Mouse (Mus musculus) cortical plate, adult 2 months (tissue): ENCODE results near the gene Sfn.

ENCODE experiments used
- CTCF ChIP-seq: fragments of 200-500 bp; IDR thresholded peaks from 2 replicates; pipeline ENCODE4 v1.5.1; 2011; ENCODE audit warnings: mild to moderate bottlenecking, control low read depth, low read length; ENCODE audit not compliant: insufficient read depth; ENCODE audit errors: extremely low read depth
- POLR2A ChIP-seq: fragments of 200-500 bp; IDR thresholded peaks from 2 replicates; pipeline ENCODE4 v1.6.1; 2011; ENCODE audit warnings: mild to moderate bottlenecking, low read length, control low read depth; ENCODE audit not compliant: insufficient read depth; ENCODE audit errors: extremely low read depth

- TF ChIP-seq POLR2A (no peak), CTCF (no peak)
These were observed 26.5 kb upstream of the Sfn start for GRCm38 (mm10) chr4:133628517-133628916.
